Mouse (Mus musculus) hindbrain, embryonic 12.5 days (tissue): ENCODE results near the gene Gm45261. TPM values are rescaled to one million over a fixed set of nuclear protein-coding genes. Genes with fewer than 3 reads are reported as not detected.

Experiments used
- ATAC-seq: fragments of 200-750 bp; cut with Nextera tagmentation; 2 replicates; pipeline ENCODE4 v1.8.0; 2017; ENCODE audit warnings: moderate TSS enrichment; ENCODE audit not compliant: low FRiP score
- H3K27ac ChIP-seq: fragments of 300-500 bp; sonication (generic); 2 replicates; pipeline ENCODE4 v1.5.1; 2016; ENCODE audit warnings: mild to moderate bottlenecking
- H3K27me3 ChIP-seq: fragments of 300-500 bp; sonication (generic); 2 replicates; pipeline ENCODE4 v1.6.1; 2016; ENCODE audit warnings: mild to moderate bottlenecking
- H3K36me3 ChIP-seq: fragments of 300-500 bp; sonication (generic); 2 replicates; pipeline ENCODE4 v1.6.1; 2016; ENCODE audit warnings: mild to moderate bottlenecking
- H3K4me1 ChIP-seq: fragments of 300-500 bp; sonication (generic); 2 replicates; pipeline ENCODE4 v1.6.1; 2016
- H3K4me2 ChIP-seq: fragments of 300-500 bp; sonication (generic); replicated peaks from 2 replicates; pipeline ENCODE4 v1.6.1; 2016; ENCODE audit warnings: mild to moderate bottlenecking
- H3K4me3 ChIP-seq: fragments of 300-500 bp; sonication (generic); 2 replicates; pipeline ENCODE4 v1.5.1; 2016; ENCODE audit warnings: mild to moderate bottlenecking
- H3K9ac ChIP-seq: fragments of 300-500 bp; sonication (generic); 2 replicates; pipeline ENCODE4 v1.6.1; 2016; ENCODE audit warnings: mild to moderate bottlenecking, moderate library complexity
- H3K9me3 ChIP-seq: fragments of 300-500 bp; sonication (generic); replicated peaks from 2 replicates; pipeline ENCODE4 v1.6.1; 2016; ENCODE audit warnings: mild to moderate bottlenecking
- WGBS: fragments of 180-500 bp; shearing (Covaris S2); methylation state at CpG from one replicate; pipeline ENCODE4 v1.1.7; 2016; 5-methylcytosine and 5-hydroxymethylcytosine counted together
- polyA plus RNA-seq: library from polyadenylated mRNA; unstranded; fragments of >200 nt; fragmentation: Nextera tagmentation; extraction: Ambion mirVana; gene quantifications from 2 replicates; pipeline ENCODE4 v1.2.1, GENCODE M21; 2016

Gene Gm45261
- polyA plus RNA-seq, 1 experiment from 2014 or later = not detected

DNA sequence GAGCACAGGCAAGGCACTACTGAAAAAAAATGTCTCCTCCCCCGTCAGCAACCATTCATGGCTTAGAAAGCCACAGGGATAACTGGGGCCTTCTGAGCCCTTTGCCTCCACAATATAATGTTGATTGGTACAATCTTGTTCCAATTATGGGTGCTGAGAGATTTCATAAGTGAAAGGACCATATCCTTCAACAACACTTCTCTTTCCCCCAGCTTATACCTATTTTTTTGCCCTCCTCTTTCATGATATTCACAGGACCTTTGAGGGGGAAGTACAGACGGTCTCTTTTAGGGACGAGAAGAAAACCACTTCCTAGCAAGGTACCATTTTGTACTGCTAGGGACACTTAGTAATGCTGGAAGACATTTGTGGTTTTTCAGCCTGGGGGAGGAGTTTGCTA is 57.1 kb downstream of the Gm45261 start:
- Histone ChIP-seq H3K4me2 (no peak overlapping the region), H3K4me1 (no peaks in the 10 kb centered on the region), H3K36me3 (no peaks in the 10 kb centered on the region), H3K9ac (no peak overlapping the region), H3K27me3 (no peaks in the 10 kb centered on the region), H3K4me3 (no peak overlapping the region), H3K9me3 (no peaks in the 10 kb centered on the region), H3K27ac (no peak overlapping the region)
- WGBS = 74% methylated on average over 3 of the region's 3 CpGs
- no peak for ATAC-seq

- WGBS = 66% methylated on average over 3 of the region's 3 CpGs
- Histone ChIP-seq H3K27ac (no peak overlapping the region), H3K36me3 (no peaks in the 10 kb centered on the region), H3K4me3 (no peak overlapping the region), H3K27me3 (no peaks in the 10 kb centered on the region), H3K9me3 (no peaks in the 10 kb centered on the region), H3K9ac (no peak overlapping the region), H3K4me2 (no peak overlapping the region), H3K4me1 (no peaks in the 10 kb centered on the region)
- ATAC-seq = no peak
Measured at GRCm38 (mm10) chr1:80403366-80403893, 57.8 kb downstream of the Gm45261 start.

- Histone ChIP-seq H3K4me1 (no peaks in the 10 kb centered on the region), H3K27me3 (no peaks in the 10 kb centered on the region), H3K27ac (no peak overlapping the region), H3K9me3 (no peaks in the 10 kb centered on the region), H3K9ac (no peak overlapping the region), H3K36me3 (no peaks in the 10 kb centered on the region), H3K4me2 (no peak overlapping the region), H3K4me3 (no peak overlapping the region)
- 91% methylated on average over 1 of the region's 1 CpGs for WGBS
- no peak for ATAC-seq
Measured at GRCm38 (mm10) chr1:80401961-80402360, 59.3 kb downstream of the Gm45261 start.

Other genes with a start within 250 kb of the Gm45261 start
- gene Fam124b, start 243.0 kb downstream of the Gm45261 start, polyA plus RNA-seq = 0.67 and 0.89 TPM in 2 replicates
- gene Cul3, start 121.0 kb downstream of the Gm45261 start, polyA plus RNA-seq = 23.4 and 28.3 TPM in 2 replicates